Comparison of ENCODE assay signal across 9 mouse cellular contexts in genomic region chr10:81424246-81425051, GRCm38 (mm10). TPM values are rescaled to one million over a fixed set of nuclear protein-coding genes. Genes with fewer than 3 reads are reported as not detected.
DNase-seq lines count a peak whose midpoint lies in the region; ATAC-seq lines count a peak whose summit lies in the region.
"Had no signal": no experiment of that assay in that cellular context is flagged by ENCODE, and none has a peak within 500 bp of the region (broad histone marks: within the 10 kb centered on the region; RNA-seq: fewer than 3 reads in every experiment).

No protein-coding gene starts in this region.

- H3K27ac ChIP-seq in hindbrain, embryonic 11.5 days (ENCODE audit: low read depth, low read length), result no peak overlapping the region
- no peak overlapping the region for H3K27ac ChIP-seq in midbrain, embryonic 11.5 days (ENCODE audit: low read depth, low read length)

- no peaks in the 10 kb centered on the region for H3K36me3 ChIP-seq in hindbrain, embryonic 11.5 days (ENCODE audit: control insufficient read depth, insufficient read depth, low read length)
- H3K36me3 ChIP-seq in midbrain, embryonic 11.5 days (ENCODE audit: control insufficient read depth, insufficient read depth, low read length), result no peaks in the 10 kb centered on the region

- peak; percentile 48 to 66 for DNase-seq in lung, adult 18-20 months
- DNase-seq in lung, postnatal 25 days (ENCODE audit: low spot score), result no peak
- peak; percentile 91 to 92 for DNase-seq in cerebellum, adult 18-20 months
- DNase-seq in frontal cortex, postnatal 25 days (ENCODE audit: low spot score in 2 of 2), result peak; percentile 5 to 21
- no peak for DNase-seq in hindbrain, embryonic 11.5 days (ENCODE audit: low spot score)
- DNase-seq in layer of hippocampus, adult 9-11 months, result peak; percentile 20
- peak; percentile 85 for DNase-seq in midbrain, embryonic 11.5 days (ENCODE audit: low spot score, missing footprints)
- DNase-seq in urinary bladder, adult 2 months (ENCODE audit: low spot score), result peak; percentile 31

- 6% methylated on average over 25 of the region's 25 CpGs for WGBS in hindbrain, embryonic 11.5 days
- WGBS in midbrain, embryonic 11.5 days, result 9% methylated on average over 23 of the region's 25 CpGs

- no peak for ATAC-seq in hindbrain, embryonic 11.5 days (ENCODE audit: low FRiP score)
- no peak for ATAC-seq in midbrain, embryonic 11.5 days (ENCODE audit: low FRiP score)

- H3K9me3 ChIP-seq in hindbrain, embryonic 11.5 days (ENCODE audit: control insufficient read depth, low read length), result no peaks in the 10 kb centered on the region
- no peaks in the 10 kb centered on the region for H3K9me3 ChIP-seq in midbrain, embryonic 11.5 days (ENCODE audit: control insufficient read depth, low read length)
- H3K9me3 ChIP-seq: G1E had no signal

- H3K4me2 ChIP-seq in hindbrain, embryonic 11.5 days (replicated peaks; ENCODE audit: low read depth, low read length), result no peak overlapping the region; the same call in 1 of the 2 replicates
- H3K4me2 ChIP-seq in midbrain, embryonic 11.5 days, result no peak overlapping the region

- H3K27me3 ChIP-seq in hindbrain, embryonic 11.5 days (ENCODE audit: control insufficient read depth, insufficient read depth, low read length), result peaks cover 53% of the 10 kb centered on the region
- H3K27me3 ChIP-seq in midbrain, embryonic 11.5 days (ENCODE audit: control insufficient read depth, insufficient read depth, low read length), result peaks cover 49% of the 10 kb centered on the region

- H3K4me1 ChIP-seq in hindbrain, embryonic 11.5 days (replicated peaks; ENCODE audit: control insufficient read depth, insufficient read depth, low read length), result peaks cover 2% of the 10 kb centered on the region
- peaks cover 6% of the 10 kb centered on the region for H3K4me1 ChIP-seq in midbrain, embryonic 11.5 days (ENCODE audit: control insufficient read depth, insufficient read depth, low read length)

- no peak overlapping the region for H3K4me3 ChIP-seq in hindbrain, embryonic 11.5 days (ENCODE audit: low read depth, low read length)
- H3K4me3 ChIP-seq in midbrain, embryonic 11.5 days (ENCODE audit: low read depth, low read length), result no peak overlapping the region

- 0 out of 2 replicates have a peak overlapping the region, but pooled peaks have one; percentile 15 for H3K9ac ChIP-seq in hindbrain, embryonic 11.5 days (ENCODE audit: low read depth, low read length)
- no peak overlapping the region for H3K9ac ChIP-seq in midbrain, embryonic 11.5 days (ENCODE audit: low read length)

RNA-seq across cellular contexts. Expression of gene Nfic, which starts 31.0 kb away (rescaled TPM):
- polyA plus RNA-seq in hindbrain, embryonic 11.5 days (2014; fragmentation: Nextera tagmentation; extraction: Ambion mirVana), result 10.9 and 11.9 TPM in 2 replicates
- polyA plus RNA-seq in midbrain, embryonic 11.5 days (2014; fragmentation: Nextera tagmentation; extraction: Ambion mirVana), result 6.6 and 6.9 TPM in 2 replicates
- polyA plus RNA-seq in urinary bladder, adult 2 months (2012; rRNA removed), result 28.4 and 67.0 TPM in 2 replicates

RNA-seq across cellular contexts. Expression of gene Smim24, which starts 31.6 kb away (rescaled TPM):
- 2.7 and 4.1 TPM in 2 replicates for polyA plus RNA-seq in hindbrain, embryonic 11.5 days (2014; fragmentation: Nextera tagmentation; extraction: Ambion mirVana)
- polyA plus RNA-seq in midbrain, embryonic 11.5 days (2014; fragmentation: Nextera tagmentation; extraction: Ambion mirVana), result 2.3 and 2.7 TPM in 2 replicates
- 5.0 and 6.9 TPM in 2 replicates for polyA plus RNA-seq in urinary bladder, adult 2 months (2012; rRNA removed)

RNA-seq across cellular contexts. Expression of gene Gm48552, which starts 35.6 kb away (rescaled TPM):
- polyA plus RNA-seq in hindbrain, embryonic 11.5 days (2014; fragmentation: Nextera tagmentation; extraction: Ambion mirVana), result 0.49 and 1.0 TPM in 2 replicates
- 0.20 and 0.47 TPM in 2 replicates for polyA plus RNA-seq in midbrain, embryonic 11.5 days (2014; fragmentation: Nextera tagmentation; extraction: Ambion mirVana)
- polyA plus RNA-seq in urinary bladder, adult 2 months (2012; rRNA removed), result 2.7 and 3.6 TPM in 2 replicates

RNA-seq across cellular contexts. Expression of gene Gm48551, which starts 40.2 kb away (rescaled TPM):
- 2.2 and 3.2 TPM in 2 replicates for polyA plus RNA-seq in hindbrain, embryonic 11.5 days (2014; fragmentation: Nextera tagmentation; extraction: Ambion mirVana)
- 2.7 and 2.9 TPM in 2 replicates for polyA plus RNA-seq in midbrain, embryonic 11.5 days (2014; fragmentation: Nextera tagmentation; extraction: Ambion mirVana)
- 3.6 and 3.8 TPM in 2 replicates for polyA plus RNA-seq in urinary bladder, adult 2 months (2012; rRNA removed)

RNA-seq across cellular contexts. Expression of gene Dohh, which starts 40.2 kb away (rescaled TPM):
- polyA plus RNA-seq in hindbrain, embryonic 11.5 days (2014; fragmentation: Nextera tagmentation; extraction: Ambion mirVana), result 44.8 and 52.6 TPM in 2 replicates
- 43.3 and 53.7 TPM in 2 replicates for polyA plus RNA-seq in midbrain, embryonic 11.5 days (2014; fragmentation: Nextera tagmentation; extraction: Ambion mirVana)
- 42.9 and 47.4 TPM in 2 replicates for polyA plus RNA-seq in urinary bladder, adult 2 months (2012; rRNA removed)

Comparison
In these comparisons a context has a peak if more than half of its experiments do, and no peak if none do; other contexts are left out.
1. DNase-seq: peak in lung, adult 18-20 months (2 of 2), cerebellum, adult 18-20 months (2 of 2), frontal cortex, postnatal 25 days (2 of 2), layer of hippocampus, adult 9-11 months (single experiment), midbrain, embryonic 11.5 days (single experiment) and urinary bladder, adult 2 months (single experiment); none in lung, postnatal 25 days (single experiment) and hindbrain, embryonic 11.5 days (single experiment).